Mouse (Mus musculus): Measurements from ENCODE around the gene Tmem143.

DNA sequence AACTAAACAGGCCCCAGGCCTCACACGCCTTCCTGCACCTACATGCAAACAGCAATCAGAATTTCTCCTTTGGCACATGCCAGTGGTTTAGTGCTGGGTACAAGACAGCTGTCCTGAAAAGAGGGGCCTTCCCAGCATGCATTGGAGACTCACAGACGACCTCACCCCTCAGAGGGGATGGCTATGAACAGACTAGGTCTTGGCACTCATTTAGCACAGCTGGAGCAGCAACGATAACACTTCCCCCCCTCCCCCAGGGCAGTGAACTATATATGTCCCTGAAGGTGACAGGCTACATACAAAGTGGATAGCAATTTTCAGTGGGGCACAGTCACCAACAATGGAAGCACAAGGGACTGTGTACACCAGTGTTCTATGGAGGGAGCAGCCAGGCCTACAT is 32.3 kb upstream of the Tmem143 start:
- TF ChIP-seq CTCF (IDR thresholded peaks at IDR 0.05; ENCODE audit: extremely low read depth, insufficient read depth, insufficient read length, insufficient replicate concordance) (no peak), POLR2A (IDR thresholded peaks at IDR 0.05; ENCODE audit: low read depth, low read length) (no peak)

Data from spleen, adult 2 months (tissue).